7 mouse cellular contexts compared by ENCODE assay signal in genomic region chr5:72913648-72914557, GRCm38 (mm10). TPM values are rescaled to one million over a fixed set of nuclear protein-coding genes. Genes with fewer than 3 reads are reported as not detected.
A peak's percentile ranks its signal among the peaks of the same experiment; 100 is the strongest.
DNase-seq lines count a peak whose midpoint lies in the region; ATAC-seq lines count a peak whose summit lies in the region.

TSS of gene Slain2 (plus strand) at chr5:72914304.

- peak within 1 kb of the TSS; percentile 98 for H3K27ac ChIP-seq in limb, embryonic 10.5 days
- H3K27ac ChIP-seq in midbrain, embryonic 13.5 days = peak within 1 kb of the TSS; percentile 99

- H3K36me3 ChIP-seq in limb, embryonic 10.5 days = no peaks in the 10 kb centered on the region
- H3K36me3 ChIP-seq in midbrain, embryonic 13.5 days = no peaks in the 10 kb centered on the region

- DNase-seq in adrenal gland, adult 8-10 months = peak; percentile 95
- peak; percentile 100 for DNase-seq in embryo, embryonic 9.5 days (ENCODE audit: extremely low spot score)
- no peak for DNase-seq in gonadal fat pad, adult 2 months (ENCODE audit: low read depth)
- DNase-seq in kidney, adult 11 months = peak; percentile 96
- peak; percentile 100 for DNase-seq in limb, embryonic 10.5 days (ENCODE audit: low spot score)
- peak; percentile 97 for DNase-seq in spleen, adult 12 weeks (ENCODE audit: low spot score)

- WGBS in limb, embryonic 10.5 days = under 1% methylated on average over 82 of the region's 83 CpGs
- WGBS in midbrain, embryonic 13.5 days = under 1% methylated on average over 79 of the region's 83 CpGs

- peak within 1 kb of the TSS; percentile 99 for H3K4me3 ChIP-seq in limb, embryonic 10.5 days
- peak within 1 kb of the TSS; percentile 98 for H3K4me3 ChIP-seq in midbrain, embryonic 13.5 days (replicated peaks)

- peak; percentile 95 for ATAC-seq in midbrain, embryonic 13.5 days

- H3K9me3 ChIP-seq in limb, embryonic 10.5 days (replicated peaks) = no peaks in the 10 kb centered on the region
- no peaks in the 10 kb centered on the region for H3K9me3 ChIP-seq in midbrain, embryonic 13.5 days

- peaks cover 28% of the 10 kb centered on the region for H3K4me1 ChIP-seq in limb, embryonic 10.5 days
- peaks cover 28% of the 10 kb centered on the region for H3K4me1 ChIP-seq in midbrain, embryonic 13.5 days (replicated peaks)

- peak within 1 kb of the TSS; percentile 99 for H3K9ac ChIP-seq in midbrain, embryonic 13.5 days (replicated peaks)

- no peaks in the 10 kb centered on the region for H3K27me3 ChIP-seq in limb, embryonic 10.5 days (ENCODE audit: low read depth, poor library complexity, severe bottlenecking)
- 0 out of 2 replicates have a peak, but pooled peaks cover 3% of the 10 kb centered on the region for H3K27me3 ChIP-seq in midbrain, embryonic 13.5 days

- peak within 1 kb of the TSS; percentile 72 for H3K4me2 ChIP-seq in midbrain, embryonic 13.5 days (replicated peaks)

RNA-seq across cellular contexts. Expression of gene Slain2, which starts in this region (rescaled TPM):
- 10 to 100 TPM; 48.1 to 67.9 (median 61.7) TPM for total RNA-seq in adrenal gland, adult 8-10 months (2022)
- 18.4 and 19.8 TPM in 2 replicates for polyA plus RNA-seq in gonadal fat pad, adult 2 months (2012; rRNA removed)
- polyA plus RNA-seq in limb, embryonic 10.5 days (2016; fragmentation: Nextera tagmentation; extraction: Ambion mirVana) = 18.0 and 19.8 TPM in 2 replicates
- 17.5 and 18.1 TPM in 2 replicates for polyA plus RNA-seq in midbrain, embryonic 13.5 days (2015; fragmentation: Nextera tagmentation; extraction: Ambion mirVana)
